12 mouse cellular contexts compared by ENCODE assay signal in the genomic region with DNA sequence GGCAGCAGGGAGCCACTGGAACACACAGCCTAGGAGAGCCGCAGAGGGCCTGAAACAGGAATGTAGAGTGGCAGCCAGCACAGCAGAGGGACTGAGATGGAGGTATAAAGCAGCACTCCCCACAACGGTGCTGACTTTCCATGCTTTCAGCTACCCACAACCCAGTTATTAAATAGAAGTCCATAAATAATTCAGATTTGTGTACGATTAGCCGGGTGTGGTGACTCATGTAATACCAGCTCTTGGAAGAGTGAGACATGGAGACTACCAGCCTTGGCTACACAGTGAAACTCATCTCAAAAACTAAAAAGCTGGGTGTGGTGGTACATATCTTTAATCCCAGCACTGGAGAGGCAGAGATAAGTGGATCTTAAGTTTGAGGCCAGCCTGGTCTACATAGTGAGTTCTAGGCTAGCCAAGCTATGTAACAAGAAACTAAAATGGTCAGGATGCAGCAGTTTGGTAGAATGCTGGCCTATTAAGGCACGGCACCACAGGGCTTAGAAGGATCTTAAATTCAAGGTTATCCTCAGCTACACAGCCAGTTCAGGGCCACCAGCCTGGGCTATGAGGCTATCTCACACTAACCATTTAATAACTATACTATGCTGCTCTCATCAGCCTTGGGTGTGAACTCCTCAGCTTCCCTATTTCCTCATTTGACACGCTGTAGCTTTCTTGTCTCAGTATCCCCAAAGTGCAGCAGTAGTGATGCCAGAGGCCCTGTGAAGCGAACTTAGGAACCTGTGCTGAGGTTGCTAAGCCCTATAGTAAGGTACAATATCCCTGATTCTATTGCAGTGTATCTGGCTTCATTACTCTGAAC. TPM values are rescaled to one million over a fixed set of nuclear protein-coding genes. Genes with fewer than 3 reads are reported as not detected.
DNase-seq lines count a peak whose midpoint lies in the region; ATAC-seq and TF ChIP-seq lines count a peak whose summit lies in the region.
"Had no signal": no experiment of that assay in that cellular context is flagged by ENCODE, and none has a peak within 500 bp of the region (broad histone marks: within the 10 kb centered on the region; RNA-seq: fewer than 3 reads in every experiment).

No protein-coding gene starts in this region.

- TF ChIP-seq CTCF in midbrain, postnatal 0 days (IDR thresholded peaks at IDR 0.05): no peak

- 0 out of 2 replicates have a peak overlapping the region, but pooled peaks have one; percentile 82 for H3K4me2 ChIP-seq in hindbrain, embryonic 14.5 days (replicated peaks)
- no peak overlapping the region for H3K4me2 ChIP-seq in hindbrain, embryonic 13.5 days
- H3K4me2 ChIP-seq in midbrain, embryonic 13.5 days (replicated peaks): no peak overlapping the region
- H3K4me2 ChIP-seq in midbrain, postnatal 0 days (ENCODE audit: low read depth, low read length, poor library complexity, severe bottlenecking): no peak overlapping the region

- ATAC-seq in hindbrain, embryonic 14.5 days (ENCODE audit: low FRiP score): no peak
- no peak for ATAC-seq in hindbrain, embryonic 13.5 days (ENCODE audit: low FRiP score)
- no peak for ATAC-seq in midbrain, embryonic 13.5 days
- no peak for ATAC-seq in midbrain, postnatal 0 days (ENCODE audit: low FRiP score)
- no peak for ATAC-seq in megakaryocyte, adult 5-6 weeks (ENCODE audit: poor library complexity, severe bottlenecking)

- no peak overlapping the region for H3K27ac ChIP-seq in hindbrain, embryonic 14.5 days
- no peak overlapping the region for H3K27ac ChIP-seq in hindbrain, embryonic 13.5 days
- H3K27ac ChIP-seq in midbrain, embryonic 13.5 days: peak overlapping the region; percentile 95
- no peak overlapping the region for H3K27ac ChIP-seq in midbrain, postnatal 0 days (ENCODE audit: low read depth, low read length)

- peaks cover 48% of the 10 kb centered on the region for H3K36me3 ChIP-seq in hindbrain, embryonic 14.5 days (replicated peaks; ENCODE audit: control insufficient read depth, insufficient read depth)
- peaks cover 40% of the 10 kb centered on the region for H3K36me3 ChIP-seq in hindbrain, embryonic 13.5 days
- peaks cover 38% of the 10 kb centered on the region for H3K36me3 ChIP-seq in midbrain, embryonic 13.5 days
- H3K36me3 ChIP-seq in midbrain, postnatal 0 days (ENCODE audit: insufficient read depth, low read length): peaks cover 33% of the 10 kb centered on the region

- no peaks in the 10 kb centered on the region for H3K9me3 ChIP-seq in hindbrain, embryonic 14.5 days (ENCODE audit: control insufficient read depth, low read length)
- H3K9me3 ChIP-seq in hindbrain, embryonic 13.5 days: no peaks in the 10 kb centered on the region
- no peaks in the 10 kb centered on the region for H3K9me3 ChIP-seq in midbrain, embryonic 13.5 days
- H3K9me3 ChIP-seq in midbrain, postnatal 0 days (ENCODE audit: low read length): no peaks in the 10 kb centered on the region
- H3K9me3 ChIP-seq: megakaryocyte, embryonic 14.5 days had no signal

- WGBS in hindbrain, embryonic 14.5 days: 73% methylated on average over 7 of the region's 7 CpGs
- 75% methylated on average over 7 of the region's 7 CpGs for whole genome bisulfite sequencing in hindbrain, embryonic 13.5 days
- WGBS in midbrain, embryonic 13.5 days: 75% methylated on average over 7 of the region's 7 CpGs
- 79% methylated on average over 7 of the region's 7 CpGs for WGBS in midbrain, postnatal 0 days

- H3K27me3 ChIP-seq in hindbrain, embryonic 14.5 days (ENCODE audit: control insufficient read depth, insufficient read depth, low read length): no peaks in the 10 kb centered on the region
- H3K27me3 ChIP-seq in hindbrain, embryonic 13.5 days: no peaks in the 10 kb centered on the region
- H3K27me3 ChIP-seq in midbrain, embryonic 13.5 days: no peaks in the 10 kb centered on the region
- no peaks in the 10 kb centered on the region for H3K27me3 ChIP-seq in midbrain, postnatal 0 days (ENCODE audit: insufficient read depth, low read length)

- peak; percentile 43 for DNase-seq in adrenal gland, adult 2 months
- DNase-seq in adrenal gland, postnatal 36 days: no peak
- no peak for DNase-seq in hindbrain, embryonic 14.5 days (ENCODE audit: low spot score)
- DNase-seq in midbrain, postnatal 0 days (ENCODE audit: low spot score): no peak
- no peak for DNase-seq in urinary bladder, postnatal 36 days (ENCODE audit: low spot score in 2 of 2)
- DNase-seq: kidney, adult 2 months had no signal

- no peak overlapping the region for H3K4me3 ChIP-seq in hindbrain, embryonic 14.5 days (replicated peaks; ENCODE audit: low read length)
- no peak overlapping the region for H3K4me3 ChIP-seq in hindbrain, embryonic 13.5 days
- no peak overlapping the region for H3K4me3 ChIP-seq in midbrain, embryonic 13.5 days (replicated peaks)
- no peak overlapping the region for H3K4me3 ChIP-seq in midbrain, postnatal 0 days (ENCODE audit: low read depth, low read length)
- H3K4me3 ChIP-seq: megakaryocyte, embryonic 14.5 days had no signal

- H3K9ac ChIP-seq in hindbrain, embryonic 14.5 days: no peak overlapping the region
- H3K9ac ChIP-seq in hindbrain, embryonic 13.5 days: no peak overlapping the region
- 0 out of 2 replicates have a peak overlapping the region, but pooled peaks have one; percentile 92 for H3K9ac ChIP-seq in midbrain, embryonic 13.5 days (replicated peaks)
- H3K9ac ChIP-seq in midbrain, postnatal 0 days (replicated peaks; ENCODE audit: low read length, poor library complexity, severe bottlenecking): no peak overlapping the region

- peaks cover 20% of the 10 kb centered on the region for H3K4me1 ChIP-seq in hindbrain, embryonic 14.5 days (replicated peaks; ENCODE audit: control insufficient read depth, insufficient read depth, low read length)
- H3K4me1 ChIP-seq in hindbrain, embryonic 13.5 days (replicated peaks): peaks cover 30% of the 10 kb centered on the region
- H3K4me1 ChIP-seq in midbrain, embryonic 13.5 days (replicated peaks): peaks cover 30% of the 10 kb centered on the region
- H3K4me1 ChIP-seq in midbrain, postnatal 0 days (ENCODE audit: insufficient read depth, low read length): peaks cover 13% of the 10 kb centered on the region; the same call in 1 of the 2 replicates

RNA-seq across cellular contexts. Expression of a gene that starts 2.0 kb away (rescaled TPM):
- 10 to 100 TPM; 23.3 to 23.8 TPM for total RNA-seq in adrenal gland, adult 2 months (2021)
- polyA plus RNA-seq in adrenal gland, adult 2 months (2012; rRNA removed): 182 and 191 TPM in 2 replicates
- 10 to 100 TPM; 20.2 to 23.1 TPM for total RNA-seq in adrenal gland, postnatal 36 days (2021)
- 14.8 and 16.4 TPM in 2 replicates for polyA plus RNA-seq in hindbrain, embryonic 14.5 days (2014; fragmentation: Nextera tagmentation; extraction: Ambion mirVana)
- 11.9 and 12.2 TPM in 2 replicates for polyA plus RNA-seq in hindbrain, embryonic 13.5 days (2015; fragmentation: Nextera tagmentation; extraction: Ambion mirVana)
- polyA plus RNA-seq in midbrain, embryonic 13.5 days (2015; fragmentation: Nextera tagmentation; extraction: Ambion mirVana): 10.1 and 11.9 TPM in 2 replicates
- total RNA-seq in midbrain, postnatal 0 days (2014; rRNA removed): 34.1 and 41.2 TPM in 2 replicates
- 13.8 and 14.6 TPM in 2 replicates for polyA plus RNA-seq in midbrain, postnatal 0 days (2015; fragmentation: Nextera tagmentation; extraction: Ambion mirVana)
- total RNA-seq in megakaryocyte, adult 5-6 weeks (2015): 5.1 and 5.8 TPM in 2 replicates
- total RNA-seq in megakaryocyte, adult 5-6 weeks (2017): 2.2 and 4.0 TPM in 2 replicates

RNA-seq across cellular contexts. Expression of a gene that starts 11.6 kb away (rescaled TPM):
- 10 to 100 TPM; 53.2 to 55.5 TPM for total RNA-seq in adrenal gland, adult 2 months (2021)
- 32.8 and 45.4 TPM in 2 replicates for polyA plus RNA-seq in adrenal gland, adult 2 months (2012; rRNA removed)
- total RNA-seq in adrenal gland, postnatal 36 days (2021): 10 to 100 TPM; 46.5 to 47.1 TPM
- polyA plus RNA-seq in hindbrain, embryonic 14.5 days (2014; fragmentation: Nextera tagmentation; extraction: Ambion mirVana): 70.9 and 77.0 TPM in 2 replicates
- 95.8 and 98.7 TPM in 2 replicates for polyA plus RNA-seq in hindbrain, embryonic 13.5 days (2015; fragmentation: Nextera tagmentation; extraction: Ambion mirVana)
- polyA plus RNA-seq in midbrain, embryonic 13.5 days (2015; fragmentation: Nextera tagmentation; extraction: Ambion mirVana): 100 and 115 TPM in 2 replicates
- 55.5 and 57.4 TPM in 2 replicates for total RNA-seq in midbrain, postnatal 0 days (2014; rRNA removed)
- polyA plus RNA-seq in midbrain, postnatal 0 days (2015; fragmentation: Nextera tagmentation; extraction: Ambion mirVana): 67.6 and 76.4 TPM in 2 replicates
- 62.8 and 73.1 TPM in 2 replicates for total RNA-seq in megakaryocyte, adult 5-6 weeks (2015)
- 48.8 and 69.0 TPM in 2 replicates for total RNA-seq in megakaryocyte, adult 5-6 weeks (2017)

RNA-seq across cellular contexts. Expression of a gene that starts 11.6 kb away (rescaled TPM):
- 100 to 1,000 TPM; 139 to 162 TPM for total RNA-seq in adrenal gland, adult 2 months (2021)
- polyA plus RNA-seq in adrenal gland, adult 2 months (2012; rRNA removed): 141 and 175 TPM in 2 replicates
- total RNA-seq in adrenal gland, postnatal 36 days (2021): 100 to 1,000 TPM; 137 to 164 TPM
- polyA plus RNA-seq in hindbrain, embryonic 14.5 days (2014; fragmentation: Nextera tagmentation; extraction: Ambion mirVana): 411 and 415 TPM in 2 replicates
- 444 and 462 TPM in 2 replicates for polyA plus RNA-seq in hindbrain, embryonic 13.5 days (2015; fragmentation: Nextera tagmentation; extraction: Ambion mirVana)
- polyA plus RNA-seq in midbrain, embryonic 13.5 days (2015; fragmentation: Nextera tagmentation; extraction: Ambion mirVana): 519 and 564 TPM in 2 replicates
- 170 and 192 TPM in 2 replicates for total RNA-seq in midbrain, postnatal 0 days (2014; rRNA removed)
- 412 and 447 TPM in 2 replicates for polyA plus RNA-seq in midbrain, postnatal 0 days (2015; fragmentation: Nextera tagmentation; extraction: Ambion mirVana)
- total RNA-seq in megakaryocyte, adult 5-6 weeks (2015): 222 and 262 TPM in 2 replicates
- 251 and 278 TPM in 2 replicates for total RNA-seq in megakaryocyte, adult 5-6 weeks (2017)

RNA-seq across cellular contexts. Expression of a gene that starts 19.2 kb away (rescaled TPM):
- total RNA-seq in adrenal gland, adult 2 months (2021): not detected
- polyA plus RNA-seq in adrenal gland, adult 2 months (2012; rRNA removed): not detected in 2 replicates
- not detected for total RNA-seq in adrenal gland, postnatal 36 days (2021)
- polyA plus RNA-seq in hindbrain, embryonic 14.5 days (2014; fragmentation: Nextera tagmentation; extraction: Ambion mirVana): not detected in 2 replicates
- polyA plus RNA-seq in hindbrain, embryonic 13.5 days (2015; fragmentation: Nextera tagmentation; extraction: Ambion mirVana): not detected in 2 replicates
- 0.09 TPM in 1 of 2 replicates, not detected in the other for polyA plus RNA-seq in midbrain, embryonic 13.5 days (2015; fragmentation: Nextera tagmentation; extraction: Ambion mirVana)
- not detected in 2 replicates for total RNA-seq in midbrain, postnatal 0 days (2014; rRNA removed)
- not detected in 2 replicates for polyA plus RNA-seq in midbrain, postnatal 0 days (2015; fragmentation: Nextera tagmentation; extraction: Ambion mirVana)
- not detected in 2 replicates for total RNA-seq in megakaryocyte, adult 5-6 weeks (2015)
- total RNA-seq in megakaryocyte, adult 5-6 weeks (2017): not detected in 2 replicates
- total RNA-seq: gastrocnemius, adult 8-10 months; left cerebral cortex, postnatal 10 days had no signal
- polyA plus RNA-seq: kidney, adult 2 months had no signal

RNA-seq across cellular contexts. Expression of a gene that starts 21.2 kb away (rescaled TPM):
- total RNA-seq in adrenal gland, adult 2 months (2021): 1 to 10 TPM in 1 of 2 experiments, not detected in 1; 2.7 TPM
- polyA plus RNA-seq in adrenal gland, adult 2 months (2012; rRNA removed): not detected in 2 replicates
- total RNA-seq in adrenal gland, postnatal 36 days (2021): under 1 TPM in 1 of 2 experiments, not detected in 1; 0.86 TPM
- 5.3 TPM in 1 of 2 replicates, not detected in the other for polyA plus RNA-seq in hindbrain, embryonic 14.5 days (2014; fragmentation: Nextera tagmentation; extraction: Ambion mirVana)
- polyA plus RNA-seq in hindbrain, embryonic 13.5 days (2015; fragmentation: Nextera tagmentation; extraction: Ambion mirVana): 3.3 TPM in 1 of 2 replicates, not detected in the other
- polyA plus RNA-seq in midbrain, embryonic 13.5 days (2015; fragmentation: Nextera tagmentation; extraction: Ambion mirVana): not detected in 2 replicates
- 0.57 TPM in 1 of 2 replicates, not detected in the other for total RNA-seq in midbrain, postnatal 0 days (2014; rRNA removed)
- polyA plus RNA-seq in midbrain, postnatal 0 days (2015; fragmentation: Nextera tagmentation; extraction: Ambion mirVana): 1.3 TPM in 1 of 2 replicates, not detected in the other
- total RNA-seq in megakaryocyte, adult 5-6 weeks (2015): not detected in 2 replicates
- not detected in 2 replicates for total RNA-seq in megakaryocyte, adult 5-6 weeks (2017)
- total RNA-seq: gastrocnemius, adult 8-10 months; left cerebral cortex, postnatal 10 days had no signal
- polyA plus RNA-seq: kidney, adult 2 months had no signal

Comparison
In these comparisons a context has a peak if more than half of its experiments do, and no peak if none do; other contexts are left out.
1. RNA of a gene that starts 2.0 kb away (polyA plus RNA-seq): 182 to 191 TPM in adrenal gland, adult 2 months; 14.8 to 16.4 TPM in hindbrain, embryonic 14.5 days, 13.8 to 14.6 TPM in midbrain, postnatal 0 days, 11.9 to 12.2 TPM in hindbrain, embryonic 13.5 days and 10.1 to 11.9 TPM in midbrain, embryonic 13.5 days; every median in the first group is over 10 times any median in the second.